Mouse (Mus musculus) ovary, adult 18-20 months (tissue): ENCODE data around the gene Brms1l.

ENCODE experiments used
- DNase-seq: peaks from one replicate; pipeline ENCODE4 v3.0.0; 2022; ENCODE audit warnings: low spot score, mixed read lengths

Gene Brms1l

DNA sequence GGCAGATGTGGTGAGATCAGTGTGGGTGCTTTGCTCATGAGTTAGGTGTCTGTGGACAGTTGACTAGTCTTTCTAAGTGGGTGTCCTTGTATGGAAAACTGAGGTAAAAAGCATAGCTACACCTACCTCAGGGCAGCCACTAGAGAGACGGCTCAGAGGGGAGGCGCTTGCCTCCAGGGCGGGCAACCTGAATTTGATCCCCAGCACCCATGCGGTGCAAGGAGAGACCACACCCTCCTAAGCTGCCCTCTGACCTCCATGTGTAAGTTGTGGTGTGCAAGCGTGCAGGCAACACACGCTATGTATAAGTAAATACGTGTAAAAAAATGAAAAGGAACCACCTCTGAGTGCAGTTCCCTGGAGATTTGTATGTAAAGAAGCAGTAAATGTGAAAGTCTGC, 24.5 kb downstream of the Brms1l start:
- DNase-seq = no peak

- no peak for DNase-seq
Observed at GRCm38 (mm10) chr12:55867738-55868137, 31.6 kb downstream of the Brms1l start.

DNA sequence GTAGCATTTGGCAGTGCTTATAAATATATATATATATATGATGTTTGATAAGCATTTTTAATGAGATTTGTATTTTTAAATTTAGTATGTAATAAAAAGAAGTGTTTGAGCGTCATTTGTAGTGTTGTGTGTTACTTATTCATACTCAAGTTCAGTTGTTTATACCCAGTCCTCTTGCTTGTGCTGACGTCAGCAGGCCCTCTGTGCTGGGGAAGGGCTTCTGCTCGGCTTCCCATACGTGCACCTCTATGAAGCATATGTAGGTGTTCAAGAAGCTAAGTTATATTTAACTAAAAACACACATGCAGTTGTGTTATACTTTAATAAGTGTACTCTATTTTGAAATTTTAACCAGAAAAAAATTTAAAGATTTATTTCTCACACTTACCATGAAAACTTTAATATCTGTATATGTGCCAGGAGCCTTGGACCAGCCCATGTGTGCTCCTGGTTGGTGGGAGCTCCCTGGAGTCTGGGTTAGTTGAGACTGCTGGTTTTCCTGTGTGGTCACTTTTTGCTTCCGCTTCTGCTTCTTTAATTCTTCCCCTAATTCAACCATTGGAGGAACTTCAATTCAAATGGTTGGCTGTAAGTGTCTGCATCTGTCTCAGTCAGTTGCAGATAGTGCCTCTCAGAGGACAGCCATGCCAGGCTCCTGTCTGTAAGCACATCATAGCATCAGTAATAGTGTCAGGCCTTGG, 33.6 kb downstream of the Brms1l start:
- DNase-seq = no peak

DNA sequence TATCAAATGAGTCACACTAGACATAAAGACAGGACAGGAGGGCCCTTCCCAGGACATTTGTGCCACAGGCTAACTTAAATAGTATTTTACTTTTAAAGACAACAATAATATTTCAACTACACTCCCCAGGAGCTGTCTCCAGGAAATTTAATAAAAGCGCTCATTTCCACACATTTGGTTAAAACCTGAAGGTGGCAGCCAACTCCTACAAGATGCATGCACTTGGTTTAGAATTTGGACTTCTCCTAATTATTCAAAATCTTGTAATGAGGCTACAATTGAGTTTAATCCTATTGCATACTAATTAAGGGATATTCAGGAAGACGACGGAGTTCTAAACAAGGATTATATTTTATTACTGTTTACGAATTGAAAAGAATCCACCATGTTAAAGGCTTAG, 49.3 kb downstream of the Brms1l start:
- DNase-seq = no peak

DNA sequence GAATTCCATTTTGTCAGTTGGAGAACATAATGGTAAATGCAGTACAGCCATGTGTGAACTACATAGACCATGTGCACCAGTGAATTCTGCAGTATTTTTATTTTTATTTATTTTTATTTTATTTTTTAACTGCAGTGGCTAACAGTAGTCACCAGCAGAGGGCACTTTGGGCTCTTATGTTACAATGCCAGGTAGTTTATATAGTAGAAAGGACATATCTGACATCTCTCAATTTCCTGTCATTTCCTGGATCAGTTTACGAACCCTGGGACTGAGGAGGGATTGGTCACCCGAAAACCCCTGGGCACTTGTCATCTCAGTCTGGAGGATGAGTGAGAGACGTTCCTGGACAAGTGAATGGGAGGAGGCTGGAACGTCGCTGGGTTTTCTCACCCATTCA, 52.4 kb downstream of the Brms1l start:
- DNase-seq = no peak

GRCm38 (mm10) chr12:55904801-55905200, 68.7 kb downstream of the Brms1l start:
- DNase-seq = no peak

DNA sequence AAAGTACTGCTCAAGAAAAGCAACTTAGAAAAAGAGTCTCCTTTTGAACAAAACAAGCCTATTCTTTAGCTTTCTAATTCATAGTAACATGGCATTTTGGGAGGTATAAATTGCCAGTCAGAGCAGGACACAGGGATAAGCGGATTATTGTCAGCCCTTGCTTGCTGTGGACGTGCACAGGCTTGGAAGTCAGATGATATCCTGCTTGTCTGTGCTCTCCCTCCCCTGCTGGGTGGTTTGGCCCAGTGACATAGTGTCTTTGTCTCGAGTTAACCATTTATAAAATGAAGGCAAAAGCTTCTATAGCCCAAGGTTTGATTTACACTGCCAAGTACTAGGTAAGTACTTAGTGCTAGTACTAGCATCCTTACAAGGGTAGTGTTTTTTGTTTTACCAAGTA, 76.0 kb downstream of the Brms1l start:
- DNase-seq = no peak

- no peak for DNase-seq
Observed at GRCm38 (mm10) chr12:55913201-55913600, 77.1 kb downstream of the Brms1l start.

- no peak for DNase-seq
Observed at GRCm38 (mm10) chr12:55916250-55916649, 80.1 kb downstream of the Brms1l start.

GRCm38 (mm10) chr12:55917020-55917419, 80.9 kb downstream of the Brms1l start:
- DNase-seq = no peak
